Mouse (Mus musculus) intestine, postnatal 0 days (tissue): ENCODE results near the gene Hp1bp3. TPM values are rescaled to one million over a fixed set of nuclear protein-coding genes. Genes with fewer than 3 reads are reported as not detected.

ENCODE experiments used
- ATAC-seq: fragments of 200-750 bp; cut with Nextera tagmentation; 2 replicates; pipeline ENCODE4 v1.8.0; 2017; ENCODE audit warnings: mild to moderate bottlenecking, moderate TSS enrichment, moderate library complexity
- H3K27ac ChIP-seq: fragments of 300-500 bp; sonication (generic); 2 replicates; pipeline ENCODE4 v1.5.1; 2014; ENCODE audit warnings: mild to moderate bottlenecking, low read depth, low read length, moderate library complexity
- H3K27me3 ChIP-seq: fragments of 300-500 bp; sonication (generic); replicated peaks from 2 replicates; pipeline ENCODE4 v1.6.1; 2014; ENCODE audit warnings: low read length, mixed read lengths; ENCODE audit not compliant: control insufficient read depth, insufficient read depth
- H3K36me3 ChIP-seq: fragments of 300-500 bp; sonication (generic); 2 replicates; pipeline ENCODE4 v1.6.1; 2014; ENCODE audit warnings: mild to moderate bottlenecking, moderate library complexity; ENCODE audit not compliant: control insufficient read depth, insufficient read depth
- H3K4me1 ChIP-seq: fragments of 300-500 bp; sonication (generic); replicated peaks from 2 replicates; pipeline ENCODE4 v1.6.1; 2014; ENCODE audit warnings: antibody characterized with exemption, low read length, mixed read lengths; ENCODE audit not compliant: control insufficient read depth, insufficient read depth
- H3K4me2 ChIP-seq: fragments of 300-500 bp; sonication (generic); replicated peaks from 2 replicates; pipeline ENCODE4 v1.6.1; 2014; ENCODE audit warnings: low read depth, mild to moderate bottlenecking, moderate library complexity
- H3K4me3 ChIP-seq: fragments of 300-500 bp; sonication (generic); 2 replicates; pipeline ENCODE4 v1.5.1; 2014; ENCODE audit warnings: low read depth, low read length
- H3K9ac ChIP-seq: fragments of 300-500 bp; sonication (generic); 2 replicates; pipeline ENCODE4 v1.6.1; 2014; ENCODE audit warnings: mild to moderate bottlenecking, low read depth, low read length
- H3K9me3 ChIP-seq: fragments of 300-500 bp; sonication (generic); 2 replicates; pipeline ENCODE4 v1.6.1; 2016; ENCODE audit warnings: mixed run types; ENCODE audit not compliant: control insufficient read depth
- CTCF ChIP-seq: sonication (generic); IDR thresholded peaks from 2 replicates; pipeline ENCODE4 v1.5.1; 2016; ENCODE audit warnings: low read depth, mild to moderate bottlenecking, control low read depth, antibody characterized with exemption, moderate library complexity
- whole genome bisulfite sequencing: fragments of 180-500 bp; shearing (Covaris S2); extraction: QIAGEN DNeasy Blood & Tissue Kit; methylation state at CpG from one replicate; pipeline ENCODE4 v1.1.7; 2014; 5-methylcytosine and 5-hydroxymethylcytosine counted together
- polyA plus RNA-seq: library from polyadenylated mRNA; unstranded; fragments of >200 nt; fragmentation: Nextera tagmentation; extraction: Ambion mirVana; gene quantifications from 2 replicates; pipeline ENCODE4 v1.2.1, GENCODE M21; 2015

Gene Hp1bp3
- polyA plus RNA-seq, 1 experiment from 2014 or later: 75.5 TPM

GRCm38 (mm10) chr4:138246756-138247665 lies 30.9 kb downstream of the Hp1bp3 start:
- Histone ChIP-seq H3K4me1 (peaks cover 4% of the 10 kb centered on the region; the same call in 1 of the 2 replicates), H3K27ac (no peak overlapping the region), H3K27me3 (peaks cover 9% of the 10 kb centered on the region), H3K36me3 (peaks cover 48% of the 10 kb centered on the region), H3K9me3 (no peaks in the 10 kb centered on the region), H3K9ac (no peak overlapping the region), H3K4me2 (no peak overlapping the region), H3K4me3 (no peak overlapping the region)
- WGBS: 73% methylated on average over 27 of the region's 27 CpGs
- no peak for ATAC-seq
- TF ChIP-seq CTCF: no peak

- Histone ChIP-seq H3K27me3 (peaks cover 11% of the 10 kb centered on the region), H3K27ac (no peak within 1 kb of the TSS), H3K9me3 (no peaks in the 10 kb centered on the region), H3K4me1 (peaks cover 4% of the 10 kb centered on the region; the same call in 1 of the 2 replicates), H3K4me3 (peak within 1 kb of the TSS; percentile 43), H3K4me2 (peak within 1 kb of the TSS; percentile 96), H3K36me3 (peaks cover 15% of the 10 kb centered on the region; the same call in 1 of the 2 replicates), H3K9ac (peak within 1 kb of the TSS; percentile 22; the same call in 1 of the 2 replicates)
- peak; percentile 71 for ATAC-seq
- TF ChIP-seq CTCF: no peak
- WGBS: under 1% methylated on average over 67 of the region's 74 CpGs
Measured at GRCm38 (mm10) chr4:138250088-138250960, 34.2 kb downstream of the Hp1bp3 start, which contains the start of the genes Sh2d5 and Kif17. Gene Sh2d5, plus strand, starts transcription at chr4:138250403. Gene Kif17, plus strand, starts transcription at chr4:138250435.

GRCm38 (mm10) chr4:138251819-138252218 lies 35.7 kb downstream of the Hp1bp3 start:
- no peak overlapping the region for H3K9ac ChIP-seq
- no peak for ATAC-seq
- peaks cover 11% of the 10 kb centered on the region for H3K27me3 ChIP-seq
- peak overlapping the region; percentile 43 for H3K4me3 ChIP-seq
- no peak overlapping the region for H3K27ac ChIP-seq
- H3K36me3 ChIP-seq: peaks cover 4% of the 10 kb centered on the region; the same call in 1 of the 2 replicates
- H3K4me1 ChIP-seq: peaks cover 4% of the 10 kb centered on the region; the same call in 1 of the 2 replicates
- peak; percentile 44 for TF ChIP-seq CTCF
- peak overlapping the region; percentile 44 for H3K4me2 ChIP-seq
- under 1% methylated on average over 14 of the region's 14 CpGs for WGBS
- H3K9me3 ChIP-seq: no peaks in the 10 kb centered on the region

GRCm38 (mm10) chr4:138252231-138252630 lies 36.1 kb downstream of the Hp1bp3 start:
- no peak overlapping the region for H3K9ac ChIP-seq
- H3K4me3 ChIP-seq: no peak overlapping the region
- H3K36me3 ChIP-seq: no peaks in the 10 kb centered on the region
- TF ChIP-seq CTCF: no peak
- H3K4me1 ChIP-seq: peaks cover 4% of the 10 kb centered on the region; the same call in 1 of the 2 replicates
- H3K4me2 ChIP-seq: peak overlapping the region; percentile 44
- no peaks in the 10 kb centered on the region for H3K9me3 ChIP-seq
- H3K27me3 ChIP-seq: peaks cover 11% of the 10 kb centered on the region
- H3K27ac ChIP-seq: no peak overlapping the region
- 42% methylated on average over 5 of the region's 5 CpGs for WGBS
- ATAC-seq: no peak

GRCm38 (mm10) chr4:138257116-138257687 lies 41.1 kb downstream of the Hp1bp3 start:
- no peak for ATAC-seq
- WGBS: 84% methylated on average over 22 of the region's 22 CpGs
- H3K4me1 ChIP-seq: no peaks in the 10 kb centered on the region
- H3K4me3 ChIP-seq: no peak overlapping the region
- no peak overlapping the region for H3K27ac ChIP-seq
- H3K9me3 ChIP-seq: no peaks in the 10 kb centered on the region
- H3K27me3 ChIP-seq: 0 out of 2 replicates have a peak, but pooled peaks cover 8% of the 10 kb centered on the region
- H3K4me2 ChIP-seq: no peak overlapping the region
- no peak overlapping the region for H3K9ac ChIP-seq
- no peaks in the 10 kb centered on the region; the same call in 1 of the 2 replicates for H3K36me3 ChIP-seq
- TF ChIP-seq CTCF: no peak
